Comparison of ENCODE assay signal across 8 mouse cellular contexts in genomic region chr2:91182405-91183147, GRCm38 (mm10). TPM values are rescaled to one million over a fixed set of nuclear protein-coding genes. Genes with fewer than 3 reads are reported as not detected.
DNase-seq lines count a peak whose midpoint lies in the region; ATAC-seq and TF ChIP-seq lines count a peak whose summit lies in the region.

No protein-coding gene starts in this region.

- TF ChIP-seq CTCF in cortical plate, adult 2 months (IDR thresholded peaks at IDR 0.05; ENCODE audit: extremely low read depth, insufficient read depth, low read length) = no peak

- H3K4me1 ChIP-seq in cortical plate, adult 2 months (ENCODE audit: control insufficient read depth, insufficient read depth, low read length) = peaks cover 3% of the 10 kb centered on the region; the same call in 1 of the 2 replicates
- H3K4me1 ChIP-seq in kidney, embryonic 14.5 days (ENCODE audit: control insufficient read depth, insufficient read depth, low read length) = 0 out of 2 replicates have a peak, but pooled peaks cover 6% of the 10 kb centered on the region
- H3K4me1 ChIP-seq in midbrain, embryonic 16.5 days (ENCODE audit: control insufficient read depth, insufficient read depth, low read length) = peaks cover 25% of the 10 kb centered on the region

- intact Hi-C loops in gastrocnemius, postnatal 14 days (cut with DNase I; ENCODE audit: low total_unique reads) = no loop called here

- peak overlapping the region; percentile 82 for H3K4me3 ChIP-seq in cortical plate, adult 2 months (ENCODE audit: insufficient read depth, low read length)
- peak overlapping the region; percentile 84 for H3K4me3 ChIP-seq in kidney, embryonic 14.5 days (ENCODE audit: low read length)
- peak overlapping the region; percentile 94 for H3K4me3 ChIP-seq in midbrain, embryonic 16.5 days (ENCODE audit: low read depth, low read length)

- ATAC-seq in kidney, embryonic 14.5 days (ENCODE audit: low FRiP score, low TSS enrichment) = peak; percentile 95
- peak; percentile 97 for ATAC-seq in midbrain, embryonic 16.5 days

- no peaks in the 10 kb centered on the region for H3K9me3 ChIP-seq in kidney, embryonic 14.5 days (ENCODE audit: control insufficient read depth, low read length)
- H3K9me3 ChIP-seq in midbrain, embryonic 16.5 days (replicated peaks; ENCODE audit: control insufficient read depth, low read length, poor library complexity, severe bottlenecking) = no peaks in the 10 kb centered on the region

- TF ChIP-seq POLR2A in cortical plate, adult 2 months (IDR thresholded peaks at IDR 0.05; ENCODE audit: extremely low read depth, insufficient read depth, low read length) = no peak; the same call in 1 of the 2 replicates

- under 1% methylated on average over 81 of the region's 81 CpGs for WGBS in kidney, embryonic 14.5 days
- 1% methylated on average over 70 of the region's 81 CpGs for WGBS in midbrain, embryonic 16.5 days

- H3K9ac ChIP-seq in kidney, embryonic 14.5 days (ENCODE audit: low read depth, low read length) = peak overlapping the region; percentile 68
- H3K9ac ChIP-seq in midbrain, embryonic 16.5 days (ENCODE audit: low read depth, low read length) = peak overlapping the region; percentile 94

- peak overlapping the region; percentile 83 for H3K4me2 ChIP-seq in kidney, embryonic 14.5 days (replicated peaks; ENCODE audit: low read depth, low read length)
- H3K4me2 ChIP-seq in midbrain, embryonic 16.5 days (ENCODE audit: low read length) = peak overlapping the region; percentile 87

- no peaks in the 10 kb centered on the region for H3K36me3 ChIP-seq in kidney, embryonic 14.5 days (ENCODE audit: control insufficient read depth, insufficient read depth, low read length)
- H3K36me3 ChIP-seq in midbrain, embryonic 16.5 days (ENCODE audit: control insufficient read depth, insufficient read depth, low read length) = peaks cover 8% of the 10 kb centered on the region; the same call in 1 of the 2 replicates

- DNase-seq in heart, adult 11 months = peak; percentile 97
- DNase-seq in heart, adult 8-10 months (ENCODE audit: low spot score) = no peak
- peak; percentile 53 for DNase-seq in gastrocnemius, postnatal 14 days
- peak; percentile 87 for DNase-seq in liver
- DNase-seq in spleen, postnatal 4 days (ENCODE audit: low spot score in 2 of 2) = peak; percentile 80 to 90

- H3K27me3 ChIP-seq in kidney, embryonic 14.5 days (ENCODE audit: control insufficient read depth, insufficient read depth, low read length) = no peaks in the 10 kb centered on the region
- H3K27me3 ChIP-seq in midbrain, embryonic 16.5 days (ENCODE audit: control insufficient read depth, insufficient read depth, low read depth, low read length) = no peaks in the 10 kb centered on the region

- peak overlapping the region; percentile 64 for H3K27ac ChIP-seq in cortical plate, adult 2 months (ENCODE audit: insufficient read depth, low read length)
- peak overlapping the region; percentile 67 for H3K27ac ChIP-seq in kidney, embryonic 14.5 days (ENCODE audit: low read depth, low read length)
- peak overlapping the region; percentile 96 for H3K27ac ChIP-seq in midbrain, embryonic 16.5 days (ENCODE audit: low read length)

RNA-seq across cellular contexts. Expression of gene Madd, which starts 1.1 kb away (rescaled TPM):
- total RNA-seq in heart, adult 8-10 months (2022) = 1 to 10 TPM; 4.9 to 6.9 (median 6.1) TPM
- 152 and 178 TPM in 2 replicates for polyA plus RNA-seq in cortical plate, adult 2 months (2012; rRNA removed)
- 1 to 10 TPM; 5.0 to 5.9 TPM for total RNA-seq in gastrocnemius, postnatal 14 days (2021)
- polyA plus RNA-seq in kidney, embryonic 14.5 days (2014; fragmentation: Nextera tagmentation; extraction: Ambion mirVana) = 5.3 and 7.6 TPM in 2 replicates
- polyA plus RNA-seq in midbrain, embryonic 16.5 days (2015; fragmentation: Nextera tagmentation; extraction: Ambion mirVana) = 62.1 and 66.8 TPM in 2 replicates

RNA-seq across cellular contexts. Expression of gene Nr1h3, which starts 20.1 kb away (rescaled TPM):
- 10 to 100 TPM; 15.6 to 31.0 (median 22.5) TPM for total RNA-seq in heart, adult 8-10 months (2022)
- 8.2 and 8.3 TPM in 2 replicates for polyA plus RNA-seq in cortical plate, adult 2 months (2012; rRNA removed)
- total RNA-seq in gastrocnemius, postnatal 14 days (2021) = 1 to 10 TPM; 5.1 to 9.1 TPM
- polyA plus RNA-seq in kidney, embryonic 14.5 days (2014; fragmentation: Nextera tagmentation; extraction: Ambion mirVana) = 1.2 and 1.7 TPM in 2 replicates
- 2.7 and 2.9 TPM in 2 replicates for polyA plus RNA-seq in midbrain, embryonic 16.5 days (2015; fragmentation: Nextera tagmentation; extraction: Ambion mirVana)

RNA-seq across cellular contexts. Expression of gene Acp2, which starts 20.1 kb away (rescaled TPM):
- total RNA-seq in heart, adult 8-10 months (2022) = 10 to 100 TPM; 14.3 to 17.5 (median 16.7) TPM
- 34.2 and 35.3 TPM in 2 replicates for polyA plus RNA-seq in cortical plate, adult 2 months (2012; rRNA removed)
- total RNA-seq in gastrocnemius, postnatal 14 days (2021) = 10 to 100 TPM; 11.6 to 12.5 TPM
- 15.5 and 25.4 TPM in 2 replicates for polyA plus RNA-seq in kidney, embryonic 14.5 days (2014; fragmentation: Nextera tagmentation; extraction: Ambion mirVana)
- 38.3 and 39.2 TPM in 2 replicates for polyA plus RNA-seq in midbrain, embryonic 16.5 days (2015; fragmentation: Nextera tagmentation; extraction: Ambion mirVana)

RNA-seq across cellular contexts. Expression of gene Ddb2, which starts 54.2 kb away (rescaled TPM):
- total RNA-seq in heart, adult 8-10 months (2022) = 1 to 10 TPM; 1.7 to 4.2 (median 3.3) TPM
- polyA plus RNA-seq in cortical plate, adult 2 months (2012; rRNA removed) = 37.4 and 41.3 TPM in 2 replicates
- 1 to 10 TPM; 3.1 to 4.1 TPM for total RNA-seq in gastrocnemius, postnatal 14 days (2021)
- 14.8 and 15.0 TPM in 2 replicates for polyA plus RNA-seq in kidney, embryonic 14.5 days (2014; fragmentation: Nextera tagmentation; extraction: Ambion mirVana)
- polyA plus RNA-seq in midbrain, embryonic 16.5 days (2015; fragmentation: Nextera tagmentation; extraction: Ambion mirVana) = 18.1 and 18.4 TPM in 2 replicates
